Mouse (Mus musculus) heart, postnatal 25 days (tissue): ENCODE results near the gene Bst2. TPM values are rescaled to one million over a fixed set of nuclear protein-coding genes. Genes with fewer than 3 reads are reported as not detected.
"Not testable (repeated sequence)": the region's sequence is repeated elsewhere in the genome, so short reads cannot be mapped to it uniquely, and the experiment has no call there.

ENCODE experiments used
- DNase-seq: peaks from one replicate; pipeline ENCODE4 v3.0.0; 2022; ENCODE audit warnings: low spot score
- intact Hi-C: fragments of 180-260 bp; cut with DNase I; formaldehyde crosslinking; loops from one replicate; pipeline ENCODE4 v1.15.1; 2025
- total RNA-seq, 2 experiments: library from RNA; stranded (reverse); gene quantifications; 2 replicates each; pipeline ENCODE4 v1.2.3; 2021

The Bst2 gene
- total RNA-seq, 2 experiments from 2014 or later, result 17.4 to 22.8 TPM

GRCm38 (mm10) chr8:71561401-71561800 lies 24.1 kb upstream of the Bst2 start:
- intact Hi-C loops, result loop anchor here (1.0 kb wide), 1 partner anchor 35 kb away; no protein-coding TSS in a partner anchor
- DNase-seq, result no peak

GRCm38 (mm10) chr8:71560765-71561164 lies 23.5 kb upstream of the Bst2 start:
- DNase-seq, result no peak

GRCm38 (mm10) chr8:71560071-71560470 lies 22.8 kb upstream of the Bst2 start:
- intact Hi-C loops, result no loop called here
- no peak for DNase-seq

More at GRCm38 (mm10) chr8:71560765-71561164, 23.5 kb upstream of the Bst2 start:
- intact Hi-C loops, result loop anchor here (1.0 kb wide), 1 partner anchor 36 kb away; no protein-coding TSS in a partner anchor

- intact Hi-C loops, result no loop called here
- peak; percentile 39 for DNase-seq
Measured at GRCm38 (mm10) chr8:71558958-71559690, 21.9 kb upstream of the Bst2 start.

GRCm38 (mm10) chr8:71558071-71558957 lies 21.1 kb upstream of the Bst2 start, which contains the start of gene Tmem221:
TSS of gene Tmem221 (minus strand) at chr8:71558871.
- intact Hi-C loops, result no loop called here
- DNase-seq, result no peak

- intact Hi-C loops, result no loop called here
- no peak for DNase-seq
Measured at GRCm38 (mm10) chr8:71554644-71555043, 17.4 kb upstream of the Bst2 start.

- intact Hi-C loops, result no loop called here
- no peak for DNase-seq
Measured at GRCm38 (mm10) chr8:71554001-71554400, 16.7 kb upstream of the Bst2 start.

- intact Hi-C loops, result no loop called here
- DNase-seq, result no peak
Measured at GRCm38 (mm10) chr8:71552770-71553169, 15.5 kb upstream of the Bst2 start.

- DNase-seq, result no peak
- intact Hi-C loops, result no loop called here
Measured at GRCm38 (mm10) chr8:71550754-71551153, 13.5 kb upstream of the Bst2 start.

GRCm38 (mm10) chr8:71547590-71547989 lies 10.3 kb upstream of the Bst2 start:
- intact Hi-C loops, result no loop called here

GRCm38 (mm10) chr8:71545053-71545452 lies 7.8 kb upstream of the Bst2 start:
- DNase-seq, result no peak
- intact Hi-C loops, result no loop called here

More at GRCm38 (mm10) chr8:71547590-71547989, 10.3 kb upstream of the Bst2 start:
- no peak for DNase-seq

- no peak for DNase-seq
- intact Hi-C loops, result no loop called here
Measured at GRCm38 (mm10) chr8:71543755-71544154, 6.5 kb upstream of the Bst2 start.

GRCm38 (mm10) chr8:71542632-71543343 lies 5.5 kb upstream of the Bst2 start, which contains the start of gene Mvb12a:
TSS of gene Mvb12a (plus strand) at chr8:71542922.
- DNase-seq, result peak; percentile 96
- intact Hi-C loops, result no loop called here

- intact Hi-C loops, result no loop called here
Measured at GRCm38 (mm10) chr8:71535663-71536062, 1.6 kb downstream of the Bst2 start.

GRCm38 (mm10) chr8:71534263-71534810 lies 2.9 kb downstream of the Bst2 start:
- intact Hi-C loops, result no loop called here
- no peak for DNase-seq

More at GRCm38 (mm10) chr8:71535663-71536062, 1.6 kb downstream of the Bst2 start:
- no peak for DNase-seq

GRCm38 (mm10) chr8:71530735-71531467 lies 6.4 kb downstream of the Bst2 start:
- DNase-seq, intact Hi-C loops: not testable (repeated sequence)

- intact Hi-C loops, result no loop called here
- DNase-seq, result peak; percentile 43
Measured at GRCm38 (mm10) chr8:71528362-71529073, 8.7 kb downstream of the Bst2 start.

- intact Hi-C loops, result no loop called here
- no peak for DNase-seq
Measured at GRCm38 (mm10) chr8:71527162-71527870, 9.9 kb downstream of the Bst2 start.
